Mouse (Mus musculus): ENCODE measurements around the gene Srxn1. TPM values are rescaled to one million over a fixed set of nuclear protein-coding genes. Genes with fewer than 3 reads are reported as not detected.

Gene Srxn1
- polyA plus RNA-seq, 1 experiment, result 13.3 TPM

DNA sequence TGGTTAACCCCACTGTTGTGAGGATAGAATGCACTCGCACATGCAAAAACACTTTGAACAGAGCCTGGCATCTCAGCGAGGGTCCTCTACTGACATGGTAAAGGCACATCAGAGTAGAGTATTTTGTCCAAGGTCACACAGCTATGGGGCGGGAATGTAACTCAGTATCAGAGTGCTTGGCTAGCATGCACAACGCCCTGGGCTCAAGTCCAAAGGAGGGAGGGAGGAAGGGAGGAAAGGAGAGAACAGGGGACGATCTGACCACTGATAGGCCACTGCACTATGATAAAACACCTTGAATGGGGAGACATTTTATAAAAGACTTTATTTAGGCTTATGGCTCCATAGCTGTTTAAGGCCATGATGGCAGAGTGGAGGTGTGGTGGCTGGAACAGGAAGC is 15.7 kb upstream of the Srxn1 start:
- Histone ChIP-seq H3K36me3 (ENCODE audit: control insufficient read depth, insufficient read depth, low read length) (no peaks in the 10 kb centered on the region), H3K27me3 (ENCODE audit: control insufficient read depth, insufficient read depth, low read length) (peaks cover 12% of the 10 kb centered on the region; the same call in 1 of the 2 replicates), H3K4me1 (ENCODE audit: control insufficient read depth, insufficient read depth, insufficient read length) (peaks cover 4% of the 10 kb centered on the region; the same call in 1 of the 2 replicates), H3K4me3 (ENCODE audit: extremely low read depth, insufficient read depth, insufficient read length) (no peak overlapping the region), H3K27ac (ENCODE audit: insufficient read depth, low read length) (no peak overlapping the region)
- TF ChIP-seq CTCF (IDR thresholded peaks at IDR 0.05; ENCODE audit: extremely low read depth, insufficient read depth, insufficient read length, insufficient replicate concordance), result no peak
- TF ChIP-seq POLR2A (IDR thresholded peaks at IDR 0.05; ENCODE audit: low read depth, low read length), result no peak
- WGBS, result 82% methylated on average over 5 of the region's 5 CpGs
- DNase-seq (ENCODE audit: low read depth in 1 of 2, low spot score in 2 of 2), result no peak

- Histone ChIP-seq H3K27ac (ENCODE audit: insufficient read depth, low read length) (no peak overlapping the region), H3K4me3 (ENCODE audit: extremely low read depth, insufficient read depth, insufficient read length) (no peak overlapping the region), H3K27me3 (ENCODE audit: control insufficient read depth, insufficient read depth, low read length) (peaks cover 14% of the 10 kb centered on the region; the same call in 1 of the 2 replicates), H3K4me1 (ENCODE audit: control insufficient read depth, insufficient read depth, insufficient read length) (peaks cover 4% of the 10 kb centered on the region; the same call in 1 of the 2 replicates), H3K36me3 (ENCODE audit: control insufficient read depth, insufficient read depth, low read length) (no peaks in the 10 kb centered on the region)
- WGBS, result 87% methylated on average over 5 of the region's 5 CpGs
- no peak for DNase-seq (ENCODE audit: low read depth in 1 of 2, low spot score in 2 of 2)
- TF ChIP-seq POLR2A (IDR thresholded peaks at IDR 0.05; ENCODE audit: low read depth, low read length) (no peak), CTCF (IDR thresholded peaks at IDR 0.05; ENCODE audit: extremely low read depth, insufficient read depth, insufficient read length, insufficient replicate concordance) (no peak)
These were observed 14.8 kb upstream of the Srxn1 start for GRCm38 (mm10) chr2:152090486-152090885.

DNA sequence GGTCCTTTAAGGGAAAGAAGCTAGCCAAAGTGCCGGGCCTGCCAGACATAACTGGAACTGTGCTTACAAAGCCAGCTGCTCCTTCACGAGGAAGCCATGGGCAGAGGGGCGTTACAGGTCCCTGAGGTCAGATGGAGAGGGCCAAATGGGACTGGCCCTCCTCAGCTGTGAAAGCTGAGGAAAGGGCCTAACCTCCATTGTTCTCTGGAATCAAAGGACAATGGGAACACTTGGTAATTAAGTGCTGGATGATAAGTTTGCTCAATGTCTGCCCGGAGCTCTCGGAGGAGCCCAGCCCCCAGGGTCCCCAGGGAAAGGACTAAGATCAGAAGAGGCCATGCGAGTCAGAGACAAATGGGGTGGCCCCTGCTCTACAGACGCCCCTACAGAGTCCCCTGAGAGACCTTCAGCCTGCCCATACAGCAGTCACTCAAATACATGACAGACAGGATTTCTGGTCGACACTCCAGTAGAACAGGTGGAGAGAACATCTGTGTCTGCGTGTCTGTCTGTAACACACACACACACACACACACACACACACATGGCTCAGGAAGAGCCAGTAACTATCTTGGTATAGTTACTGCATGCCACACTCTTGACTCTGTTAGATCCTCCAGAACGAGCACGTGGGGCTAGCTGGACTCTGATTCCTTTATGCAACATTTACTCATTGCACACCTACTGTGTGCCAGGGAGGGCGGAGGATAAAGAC is 13.8 kb upstream of the Srxn1 start:
- H3K4me1 ChIP-seq (ENCODE audit: control insufficient read depth, insufficient read depth, insufficient read length), result peaks cover 4% of the 10 kb centered on the region; the same call in 1 of the 2 replicates
- H3K4me3 ChIP-seq (ENCODE audit: extremely low read depth, insufficient read depth, insufficient read length), result no peak overlapping the region
- H3K27me3 ChIP-seq (ENCODE audit: control insufficient read depth, insufficient read depth, low read length), result peaks cover 16% of the 10 kb centered on the region; the same call in 1 of the 2 replicates
- H3K36me3 ChIP-seq (ENCODE audit: control insufficient read depth, insufficient read depth, low read length), result no peaks in the 10 kb centered on the region
- DNase-seq (ENCODE audit: low read depth in 1 of 2, low spot score in 2 of 2), result no peak
- TF ChIP-seq CTCF (IDR thresholded peaks at IDR 0.05; ENCODE audit: extremely low read depth, insufficient read depth, insufficient read length, insufficient replicate concordance) (no peak), POLR2A (IDR thresholded peaks at IDR 0.05; ENCODE audit: low read depth, low read length) (no peak)
- H3K27ac ChIP-seq (ENCODE audit: insufficient read depth, low read length), result no peak overlapping the region
- 22% methylated on average over 12 of the region's 12 CpGs for WGBS

- H3K4me3 ChIP-seq (ENCODE audit: extremely low read depth, insufficient read depth, insufficient read length), result no peak overlapping the region
- H3K36me3 ChIP-seq (ENCODE audit: control insufficient read depth, insufficient read depth, low read length), result no peaks in the 10 kb centered on the region
- no peak for DNase-seq (ENCODE audit: low read depth in 1 of 2, low spot score in 2 of 2)
- no peak overlapping the region for H3K27ac ChIP-seq (ENCODE audit: insufficient read depth, low read length)
- peaks cover 4% of the 10 kb centered on the region; the same call in 1 of the 2 replicates for H3K4me1 ChIP-seq (ENCODE audit: control insufficient read depth, insufficient read depth, insufficient read length)
- TF ChIP-seq CTCF (IDR thresholded peaks at IDR 0.05; ENCODE audit: extremely low read depth, insufficient read depth, insufficient read length, insufficient replicate concordance) (no peak), POLR2A (IDR thresholded peaks at IDR 0.05; ENCODE audit: low read depth, low read length) (no peak)
- peaks cover 16% of the 10 kb centered on the region; the same call in 1 of the 2 replicates for H3K27me3 ChIP-seq (ENCODE audit: control insufficient read depth, insufficient read depth, low read length)
- WGBS, result 7% methylated on average over 42 of the region's 45 CpGs
These were observed 12.4 kb upstream of the Srxn1 start for GRCm38 (mm10) chr2:152092927-152093326.

GRCm38 (mm10) chr2:152093356-152093792 is 11.9 kb upstream of the Srxn1 start:
- Histone ChIP-seq H3K4me3 (ENCODE audit: extremely low read depth, insufficient read depth, insufficient read length) (no peak overlapping the region), H3K27me3 (ENCODE audit: control insufficient read depth, insufficient read depth, low read length) (peaks cover 16% of the 10 kb centered on the region; the same call in 1 of the 2 replicates), H3K27ac (ENCODE audit: insufficient read depth, low read length) (no peak overlapping the region), H3K4me1 (ENCODE audit: control insufficient read depth, insufficient read depth, insufficient read length) (peaks cover 4% of the 10 kb centered on the region; the same call in 1 of the 2 replicates), H3K36me3 (ENCODE audit: control insufficient read depth, insufficient read depth, low read length) (no peaks in the 10 kb centered on the region)
- 4% methylated on average over 59 of the region's 60 CpGs for WGBS
- DNase-seq (ENCODE audit: low read depth in 1 of 2, low spot score in 2 of 2), result no peak
- TF ChIP-seq POLR2A (IDR thresholded peaks at IDR 0.05; ENCODE audit: low read depth, low read length) (no peak), CTCF (IDR thresholded peaks at IDR 0.05; ENCODE audit: extremely low read depth, insufficient read depth, insufficient read length, insufficient replicate concordance) (no peak)

DNA sequence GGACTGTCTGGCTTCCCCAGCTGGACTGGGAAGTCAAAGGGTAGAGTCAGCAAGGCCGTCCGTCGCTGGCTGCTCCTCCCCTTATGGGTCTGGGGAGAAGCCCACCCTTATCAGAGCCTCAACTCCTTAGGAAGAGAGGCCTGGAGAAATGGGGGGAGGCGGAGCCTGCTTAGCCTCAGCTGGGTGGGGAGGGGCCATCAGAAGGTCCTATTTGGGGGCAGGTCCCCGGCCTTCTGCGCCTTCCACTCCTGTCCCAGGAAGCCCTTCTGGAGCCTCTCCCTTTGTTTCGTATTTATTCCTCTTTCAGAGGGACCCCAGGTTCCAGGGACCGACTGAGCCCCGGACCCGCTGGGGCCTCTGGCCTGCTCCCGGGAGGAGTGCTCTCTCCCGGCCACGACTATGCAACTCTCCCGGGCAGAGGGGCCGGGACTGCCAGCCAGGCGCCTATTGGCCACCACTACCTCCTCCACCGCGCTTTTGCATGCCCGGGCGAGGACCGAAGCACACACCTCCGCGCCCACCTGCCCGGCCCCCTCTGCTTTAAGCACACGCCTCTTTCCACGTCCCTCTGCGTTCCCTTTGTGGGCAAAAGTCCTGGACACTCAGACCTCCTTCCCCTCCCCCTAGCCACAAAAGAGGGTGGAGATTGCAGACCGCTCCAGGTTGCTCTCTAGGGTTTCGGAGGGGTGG is 10.3 kb upstream of the Srxn1 start:
- H3K27me3 ChIP-seq (ENCODE audit: control insufficient read depth, insufficient read depth, low read length), result peaks cover 16% of the 10 kb centered on the region; the same call in 1 of the 2 replicates
- H3K4me1 ChIP-seq (ENCODE audit: control insufficient read depth, insufficient read depth, insufficient read length), result peaks cover 4% of the 10 kb centered on the region; the same call in 1 of the 2 replicates
- no peak for DNase-seq (ENCODE audit: low read depth in 1 of 2, low spot score in 2 of 2)

More for the DNA sequence above, 10.3 kb upstream of the Srxn1 start:
- no peak overlapping the region for H3K27ac ChIP-seq (ENCODE audit: insufficient read depth, low read length)
- no peak overlapping the region for H3K4me3 ChIP-seq (ENCODE audit: extremely low read depth, insufficient read depth, insufficient read length)
- TF ChIP-seq CTCF (IDR thresholded peaks at IDR 0.05; ENCODE audit: extremely low read depth, insufficient read depth, insufficient read length, insufficient replicate concordance) (no peak), POLR2A (IDR thresholded peaks at IDR 0.05; ENCODE audit: low read depth, low read length) (no peak)
- 18% methylated on average over 29 of the region's 29 CpGs for WGBS
- H3K36me3 ChIP-seq (ENCODE audit: control insufficient read depth, insufficient read depth, low read length), result no peaks in the 10 kb centered on the region

Measured in spleen, adult 2 months (tissue).